Mouse (Mus musculus) E14TG2a.4 (cell line): ENCODE results near the gene Aox4.

Source experiments
- CTCF ChIP-seq: conservative IDR thresholded peaks from 2 replicates; pipeline ENCODE4 v1.5.1; 2014; ENCODE audit warnings: low read length
- NANOG ChIP-seq: IDR thresholded peaks from 2 replicates; pipeline ENCODE4 v1.6.1; 2014; ENCODE audit warnings: borderline replicate concordance, low read length, mixed read lengths

- TF ChIP-seq CTCF (no peak), NANOG (no peak)
Observed at GRCm38 (mm10) chr1:58230542-58230941, 20.3 kb downstream of the Aox4 start.
